Mouse (Mus musculus): ENCODE measurements around the gene Nr1h2.

DNA sequence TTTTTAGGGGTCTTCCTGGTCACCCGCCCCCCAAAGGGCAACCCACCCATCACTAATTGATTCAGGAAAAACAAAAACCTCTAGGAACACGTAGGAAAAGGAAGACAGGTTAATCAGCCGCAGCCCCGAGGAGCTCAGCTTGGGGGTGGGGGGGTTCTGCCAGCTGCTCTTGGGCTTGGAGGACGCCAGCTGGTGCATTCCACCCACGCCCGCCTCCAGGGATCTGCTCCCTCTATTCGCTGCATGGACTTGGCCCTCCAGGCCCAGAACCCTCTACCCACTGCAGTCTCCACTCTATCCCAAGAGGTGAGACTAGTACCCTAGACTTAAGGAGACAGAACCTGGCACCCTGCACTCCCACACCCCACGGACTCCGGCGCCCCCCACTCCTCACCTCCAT, 48.7 kb upstream of the Nr1h2 start:
- TF ChIP-seq CTCF (IDR thresholded peaks at IDR 0.05; ENCODE audit: borderline replicate concordance, extremely low read depth, insufficient read depth, insufficient read length) (no peak), POLR2A (IDR thresholded peaks at IDR 0.05; ENCODE audit: borderline replicate concordance, extremely low read depth, insufficient read depth, insufficient read length, poor library complexity, severe bottlenecking) (no peak)
